Mouse (Mus musculus): ENCODE results near the gene Gm8024.
"Not testable (repeated sequence)": the region's sequence is repeated elsewhere in the genome, so short reads cannot be mapped to it uniquely, and the experiment has no call there.

Gene Gm8024

GRCm38 (mm10) chr14:42524182-42524581, at the start of gene Gm8024:
Gene Gm8024 (minus strand): TSS chr14:42524282.
- DNase-seq (ENCODE audit: low read depth) = not testable (repeated sequence)

GRCm38 (mm10) chr14:42543170-42543701, 19.2 kb upstream of the Gm8024 start:
- DNase-seq (ENCODE audit: low read depth) = not testable (repeated sequence)

GRCm38 (mm10) chr14:42542316-42543169, 18.5 kb upstream of the Gm8024 start:
- not testable (repeated sequence) for DNase-seq (ENCODE audit: low read depth)

DNA sequence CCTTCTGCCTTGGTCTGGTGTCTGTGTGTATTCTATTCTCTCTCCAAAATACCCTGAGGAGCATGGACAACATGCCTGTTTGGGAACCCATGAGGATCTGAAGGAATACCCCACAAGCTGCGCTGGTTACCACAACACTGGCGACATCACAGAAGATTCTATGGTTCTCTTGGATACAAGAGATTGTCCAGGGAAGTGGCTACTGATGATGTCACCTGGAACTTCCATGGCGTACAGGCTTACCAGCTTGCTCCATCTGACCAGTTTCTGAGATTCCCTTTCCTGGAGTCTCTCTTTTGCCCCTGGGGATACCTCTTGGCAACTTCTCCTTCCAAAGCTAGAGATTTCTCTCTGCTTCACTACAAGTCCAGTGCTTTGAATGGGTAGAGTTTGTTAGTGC, 21.8 kb downstream of the Gm8024 start, which contains the start of gene Gm8020:
TSS of gene Gm8020 (minus strand) at position 101 of the 400 bp plus-strand sequence.
- DNase-seq (ENCODE audit: low read depth) = not testable (repeated sequence)
